Mouse (Mus musculus) mouse trophoblast stem cell (cell line): ENCODE measurements around the gene Pgrmc2.

ENCODE experiments used
- in situ Hi-C, 2 experiments: fragments of 300-500 bp; cut with MseI, MboI; formaldehyde crosslinking; loops; 2 replicates in 1 of 2; 3 replicates in 1 of 2; pipeline ENCODE4 v1.15.1; 2025

The Pgrmc2 gene

DNA sequence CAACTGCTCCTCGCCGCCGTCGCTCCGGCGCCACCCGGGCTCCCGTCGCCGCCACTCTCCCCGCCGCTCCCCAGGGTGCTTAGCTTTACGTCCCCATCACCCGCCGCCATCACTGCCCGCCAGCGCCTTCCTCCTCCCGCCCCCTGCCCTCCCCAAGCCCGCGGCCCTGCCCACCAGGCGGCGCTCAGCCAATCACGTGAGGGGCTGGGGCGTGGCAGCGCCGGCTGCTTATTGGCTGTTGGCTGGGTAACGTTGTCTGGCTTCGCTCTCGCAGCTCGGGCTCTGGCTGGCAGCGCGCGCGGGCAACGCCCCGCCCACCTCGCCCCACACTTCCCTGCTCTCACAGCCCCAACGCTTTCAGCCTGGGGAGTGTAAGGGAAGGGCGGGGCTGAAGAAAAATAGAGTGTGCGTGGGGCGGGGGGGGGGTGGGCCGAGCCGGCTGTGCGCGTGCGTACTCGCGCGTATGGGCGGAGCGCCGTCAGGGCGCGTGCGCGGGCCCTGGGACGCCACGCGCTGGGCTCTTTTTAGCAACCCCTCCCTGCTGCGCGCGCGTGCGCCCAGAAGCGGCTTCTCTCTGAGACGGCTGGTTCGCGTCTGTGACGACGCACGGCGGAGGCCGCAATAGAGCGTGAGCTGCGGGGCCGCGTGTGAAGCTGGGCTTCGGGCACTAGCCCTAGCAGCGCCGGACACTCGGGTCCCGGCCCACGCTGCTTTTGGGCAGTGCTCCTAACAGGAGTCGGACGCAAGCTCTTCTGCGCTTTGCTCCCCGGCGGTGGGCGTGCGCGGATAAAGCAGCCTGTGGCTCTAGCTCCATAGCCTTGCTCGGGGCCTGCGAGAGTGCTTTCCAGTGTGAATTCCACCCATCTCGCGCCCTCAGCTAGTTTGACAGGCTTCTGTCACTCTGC, at the start of gene Pgrmc2:
Gene Pgrmc2 (minus strand): TSS at position 162 of the 905 bp plus-strand sequence.
- in situ Hi-C loops, result no loop called here

DNA sequence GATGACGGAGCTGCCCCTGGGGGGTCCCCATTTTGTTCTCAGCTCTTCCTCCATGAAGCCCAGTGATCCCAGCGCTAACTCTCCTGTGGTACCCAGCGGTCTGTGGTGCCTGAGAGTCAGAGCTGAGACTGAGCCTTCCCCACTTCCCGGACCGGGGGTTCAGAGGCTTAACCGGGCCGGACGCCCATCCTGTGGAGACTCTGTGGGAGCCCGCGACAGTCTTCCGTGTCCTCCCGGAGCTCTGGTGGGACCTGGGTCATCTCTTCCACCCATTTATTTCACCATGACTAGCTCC, 41.1 kb upstream of the Pgrmc2 start:
- in situ Hi-C loops, result no loop called here

DNA sequence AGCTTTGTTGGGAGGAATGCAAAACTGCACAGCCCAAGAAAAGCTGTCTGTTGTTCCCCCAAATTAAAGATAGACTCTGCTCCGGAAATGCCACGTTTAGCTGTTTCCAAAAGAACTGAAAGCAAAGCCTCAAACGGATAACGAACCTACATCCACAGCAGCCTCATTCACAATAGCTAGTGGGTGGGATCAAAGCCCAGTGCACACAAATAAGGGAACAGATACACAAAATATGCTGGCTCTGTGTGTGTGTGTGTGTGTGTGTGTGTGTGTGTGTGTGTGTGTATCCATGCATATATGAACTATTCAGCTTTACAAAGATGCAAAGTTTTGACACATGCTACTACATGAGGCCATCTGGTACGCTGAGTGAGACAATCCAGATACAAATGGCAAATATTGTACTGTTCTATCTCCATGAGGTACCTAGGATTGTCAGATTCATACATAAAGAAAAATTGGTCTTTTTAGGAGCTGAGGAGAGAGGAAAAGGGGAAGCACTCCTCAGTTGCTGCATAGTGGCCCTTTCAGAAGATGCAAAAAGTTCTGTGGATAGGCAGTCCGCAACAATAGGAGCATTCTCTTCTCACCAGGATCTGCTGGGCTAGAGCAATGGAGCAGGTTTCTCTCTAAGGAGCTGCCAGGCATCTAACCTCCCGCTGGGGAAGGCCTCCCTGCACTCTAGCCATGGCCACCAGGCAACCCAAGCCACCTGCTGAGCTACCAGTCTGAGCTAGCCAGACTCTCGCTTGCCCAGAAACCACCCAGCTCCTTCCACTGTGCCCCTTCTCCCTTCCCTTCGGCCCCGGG, 40.5 kb upstream of the Pgrmc2 start:
- in situ Hi-C loops, result no loop called here

DNA sequence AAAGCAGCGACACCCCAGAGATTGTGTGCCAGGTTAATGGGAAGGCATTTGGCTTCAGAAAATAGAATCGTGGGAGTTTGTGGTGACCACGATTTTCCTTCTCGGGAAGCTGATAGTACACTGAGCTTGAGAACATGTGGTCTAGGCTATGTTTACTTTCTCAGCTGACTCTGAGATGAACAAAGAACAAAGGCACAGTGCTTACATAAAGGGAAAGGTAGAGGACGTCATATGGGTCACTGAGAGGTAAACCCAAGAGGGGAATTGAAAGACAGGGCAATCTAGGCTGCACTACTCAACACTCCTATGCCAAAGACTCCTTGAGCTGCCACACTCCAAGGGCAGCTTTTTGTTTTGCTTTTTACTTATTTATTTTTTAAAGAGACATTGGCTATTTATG, 35.3 kb upstream of the Pgrmc2 start:
- in situ Hi-C loops, result no loop called here

DNA sequence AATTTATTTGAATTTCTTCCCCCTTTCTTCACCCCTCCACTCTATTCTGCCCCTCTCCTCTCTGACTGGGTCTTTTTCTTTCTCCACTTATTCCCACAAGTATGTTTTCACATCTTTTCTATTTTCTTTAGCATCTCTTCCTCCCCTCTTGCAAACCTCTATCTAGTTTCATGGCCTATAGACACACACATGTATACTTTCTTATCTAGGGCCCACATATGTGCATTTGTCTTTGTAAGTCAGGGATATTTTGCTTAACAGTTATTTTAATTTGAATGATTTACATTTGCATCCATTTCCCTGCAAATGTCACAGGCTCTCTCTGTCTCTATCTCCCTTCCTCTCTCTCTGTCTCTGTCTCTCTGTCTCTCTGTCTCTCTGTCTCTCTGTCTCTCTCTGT, 34.6 kb upstream of the Pgrmc2 start:
- in situ Hi-C loops, result no loop called here

DNA sequence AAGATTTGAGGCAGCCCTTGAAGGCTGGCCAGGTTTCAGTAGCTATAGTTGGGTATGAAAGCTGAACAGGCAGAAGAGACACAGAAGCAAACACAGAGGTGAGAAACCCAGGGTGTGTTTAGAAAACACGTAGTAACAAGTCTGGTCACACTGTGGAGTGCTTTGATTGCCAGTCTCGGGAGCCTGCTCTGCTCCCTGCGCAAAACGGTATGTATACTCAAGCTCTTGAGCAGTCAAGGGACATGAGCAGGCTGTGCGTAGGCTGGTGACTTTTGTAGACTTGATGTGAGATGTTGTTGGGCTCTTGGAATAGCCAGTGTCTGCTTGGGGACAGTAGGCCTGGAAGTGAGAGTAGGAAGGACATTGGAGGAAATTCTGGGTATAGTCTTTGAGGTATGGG, 30.3 kb upstream of the Pgrmc2 start:
- in situ Hi-C loops, result no loop called here

DNA sequence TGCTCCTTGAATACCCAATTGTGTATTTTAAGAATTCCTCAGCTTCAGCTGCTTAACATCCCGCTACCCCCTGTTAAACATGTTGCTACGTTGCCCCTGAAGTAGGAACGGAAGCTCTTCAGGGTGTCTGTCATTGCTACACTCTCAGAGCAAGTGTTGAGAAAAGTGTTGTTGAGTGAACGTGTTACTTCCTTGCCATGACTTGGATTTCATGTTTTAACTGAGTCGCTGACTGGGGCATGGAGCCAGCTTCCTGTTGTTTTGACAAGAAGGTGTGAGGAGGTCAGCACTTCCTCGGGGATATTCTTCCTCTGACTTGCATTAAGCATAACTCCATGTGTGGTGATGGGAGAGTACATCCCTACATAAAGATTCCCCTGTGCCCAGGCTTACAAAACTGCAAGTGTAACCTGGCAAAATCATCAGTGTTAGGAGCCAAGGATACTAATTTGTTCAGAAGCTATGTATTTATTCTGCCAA, 25.5 kb upstream of the Pgrmc2 start:
- in situ Hi-C loops, result no loop called here

DNA sequence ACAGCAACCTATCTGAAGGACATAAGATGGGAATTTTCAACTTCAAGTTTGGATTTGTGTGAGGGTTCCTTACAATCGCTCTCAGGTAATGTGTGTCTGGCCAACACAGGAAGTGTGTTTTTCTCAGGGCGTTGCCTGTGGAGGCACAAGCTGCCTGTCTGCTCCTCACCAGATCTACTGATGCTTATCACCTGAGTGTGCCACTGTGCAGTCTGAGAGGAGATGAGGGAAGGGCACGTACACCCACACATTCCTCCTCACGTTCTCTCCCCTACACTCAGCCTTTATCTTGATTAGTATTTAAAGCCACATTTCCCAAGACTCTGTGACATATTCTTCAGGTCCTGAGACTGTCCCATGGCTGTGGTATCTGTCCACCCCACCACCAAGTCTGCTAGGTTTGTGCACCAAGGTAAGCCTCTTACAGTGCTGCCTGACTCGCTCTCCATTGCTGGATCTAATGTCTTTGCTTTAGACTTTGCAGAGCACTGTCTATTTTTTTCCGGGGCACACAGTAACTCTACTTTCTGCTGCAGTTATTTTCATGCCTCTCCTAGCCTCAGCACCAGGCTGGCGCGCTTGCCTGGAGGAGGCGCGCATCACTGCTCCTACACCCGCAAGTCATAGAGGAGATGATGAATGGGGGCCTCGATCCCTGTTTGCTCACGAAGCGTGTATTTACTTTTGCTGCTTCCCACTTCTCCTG, 24.9 kb upstream of the Pgrmc2 start:
- in situ Hi-C loops, result no loop called here

DNA sequence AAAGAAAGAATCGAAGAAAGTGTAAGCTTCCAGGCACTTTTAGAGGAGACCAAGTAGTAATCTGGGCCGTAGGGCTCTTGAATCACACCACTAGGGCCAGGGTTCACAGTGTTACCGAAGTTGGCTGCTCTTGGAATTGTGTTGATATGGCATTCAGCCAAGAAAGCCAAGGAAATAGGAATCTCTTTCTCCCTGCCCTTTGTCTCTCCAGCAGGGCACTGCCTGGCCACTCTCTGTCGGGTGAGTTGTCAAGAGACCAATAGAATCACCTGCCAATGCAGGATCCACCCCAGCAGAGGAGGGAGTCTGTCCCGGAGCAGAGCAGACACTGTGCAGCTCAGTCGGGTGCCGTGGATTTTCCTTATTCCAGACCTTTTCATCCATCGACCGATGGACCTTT, 19.1 kb upstream of the Pgrmc2 start:
- in situ Hi-C loops, result no loop called here

DNA sequence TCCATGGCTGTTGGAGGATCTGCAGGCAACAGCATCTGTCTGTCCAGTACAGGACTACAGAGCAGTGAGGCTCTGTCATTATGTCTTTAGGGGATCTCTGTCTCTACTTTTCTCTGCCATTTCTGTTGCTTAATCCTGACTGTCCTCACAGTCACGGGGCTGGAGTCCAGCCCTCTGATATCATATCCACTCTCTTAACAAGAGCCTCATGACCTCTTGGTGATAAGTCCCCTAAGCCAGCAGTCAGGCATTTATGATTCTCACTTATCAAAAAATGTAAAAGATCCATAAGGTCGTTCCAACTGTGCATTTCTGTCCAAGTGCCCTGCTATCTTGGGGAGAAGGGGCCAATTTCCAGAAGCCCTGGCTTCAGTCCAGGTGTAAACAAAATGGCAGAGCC, 17.3 kb upstream of the Pgrmc2 start:
- in situ Hi-C loops, result no loop called here

DNA sequence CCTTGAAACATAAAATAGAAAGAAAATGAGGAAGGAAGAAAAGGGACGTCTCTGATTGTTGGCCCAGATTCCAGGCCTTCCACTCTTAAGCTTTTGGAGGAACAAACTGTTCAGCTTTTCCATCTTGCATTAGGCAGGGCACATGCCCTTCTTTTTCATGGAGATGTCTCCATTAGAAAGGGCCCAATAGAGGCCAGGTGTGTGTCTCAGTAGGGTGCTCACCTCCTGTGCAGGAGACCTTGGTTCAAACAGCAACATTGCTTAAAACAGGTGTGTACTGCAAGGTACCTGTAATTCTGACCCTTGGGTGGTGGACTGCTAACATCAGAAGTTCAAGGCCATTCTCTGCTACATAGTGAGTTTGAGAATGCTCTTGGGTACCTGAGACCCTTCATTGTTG, 16.8 kb upstream of the Pgrmc2 start:
- in situ Hi-C loops, result no loop called here

DNA sequence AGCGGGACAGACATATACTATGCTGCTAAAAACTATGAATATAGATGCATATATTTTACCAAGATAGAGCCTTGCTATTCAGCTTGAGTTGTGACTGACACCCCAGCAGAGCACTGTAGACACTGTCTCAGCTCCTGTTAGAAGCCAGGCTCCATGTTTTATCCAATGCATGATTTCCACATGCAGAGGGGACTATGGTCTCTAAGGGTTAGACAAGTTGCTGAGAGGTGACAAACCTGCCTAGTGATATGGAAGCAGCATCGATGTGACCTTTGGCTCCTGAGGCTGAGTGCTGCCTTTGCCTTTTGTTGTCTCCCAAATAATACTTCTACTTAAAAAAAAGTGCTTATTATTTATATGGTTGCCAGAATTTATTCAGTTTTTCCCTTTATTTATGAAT, 10.4 kb upstream of the Pgrmc2 start:
- in situ Hi-C loops, result no loop called here

DNA sequence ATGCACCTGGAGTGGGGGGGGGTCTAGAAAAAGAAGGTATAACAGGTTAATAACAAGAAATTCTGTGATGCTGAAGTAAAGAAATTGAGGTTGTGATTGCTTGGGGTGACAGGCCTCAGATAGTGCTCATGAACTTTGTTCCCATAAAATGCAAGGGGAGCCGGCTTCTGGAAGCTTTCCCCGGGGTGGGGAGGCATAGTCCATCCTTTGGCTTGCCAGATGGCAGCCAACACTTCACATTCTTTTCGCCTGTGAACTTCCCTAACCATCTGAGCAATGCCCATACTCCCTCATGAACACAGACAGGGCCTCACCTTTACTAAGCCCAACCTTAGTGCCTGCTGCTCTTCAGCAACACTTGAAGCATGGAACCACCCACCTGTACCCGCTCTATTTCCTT, 9.5 kb upstream of the Pgrmc2 start:
- in situ Hi-C loops, result no loop called here

DNA sequence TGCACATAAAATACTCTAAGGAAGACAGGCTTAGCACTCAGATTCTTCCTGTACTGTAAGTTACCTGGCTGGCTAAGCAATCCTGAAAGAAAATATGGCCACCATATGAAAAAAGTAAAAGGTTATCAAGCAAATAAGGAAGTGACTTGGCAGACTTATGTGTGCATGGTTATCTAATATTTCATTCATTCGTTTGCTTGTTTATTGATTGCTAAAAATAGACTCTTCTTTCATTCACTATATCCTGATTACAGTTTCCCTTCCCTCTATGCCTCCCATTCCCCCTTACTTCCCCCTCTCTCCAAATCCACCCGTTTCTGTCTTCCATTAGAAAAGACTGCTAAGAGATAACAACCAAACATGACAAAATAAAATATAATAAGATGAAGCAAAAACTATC, 8.0 kb upstream of the Pgrmc2 start:
- in situ Hi-C loops, result no loop called here

DNA sequence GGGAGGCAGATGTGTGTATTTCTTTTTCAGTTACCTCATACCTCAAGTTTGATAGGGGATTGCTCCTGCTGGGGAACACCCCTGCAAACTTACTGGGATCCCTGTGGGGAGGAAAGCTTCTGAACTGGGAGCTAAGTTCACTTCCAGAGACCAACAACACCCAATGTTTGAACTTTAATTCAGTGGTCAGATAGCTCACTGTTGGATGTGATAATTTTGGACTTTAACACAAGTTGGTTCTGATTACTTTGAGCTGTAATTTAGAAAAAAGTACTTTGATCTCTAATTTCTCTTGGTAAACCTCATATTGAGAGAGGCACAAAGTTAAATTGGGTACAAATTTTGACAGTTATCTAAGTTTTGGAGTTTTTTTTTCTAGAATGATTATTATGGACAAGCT, 4.2 kb upstream of the Pgrmc2 start:
- in situ Hi-C loops, result no loop called here

DNA sequence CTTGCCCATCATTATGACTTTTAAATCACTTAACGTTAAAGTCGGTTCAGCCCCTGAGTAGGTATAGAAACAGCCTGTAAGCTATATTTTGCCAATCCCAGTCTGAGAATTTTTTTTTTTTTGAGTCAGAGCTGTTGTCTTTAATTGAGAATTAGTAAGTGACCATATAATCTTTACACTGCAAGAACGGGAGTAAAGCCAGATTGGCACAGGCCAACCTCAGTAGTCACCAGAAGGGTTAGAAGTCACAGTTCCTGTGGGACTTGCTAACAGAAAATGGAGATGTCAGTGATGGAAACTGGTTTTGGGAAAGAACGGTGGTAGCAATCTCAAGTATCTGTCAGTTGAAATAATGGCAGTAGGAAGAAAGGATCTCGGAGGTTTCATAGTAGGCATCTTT, 1.6 kb upstream of the Pgrmc2 start:
- in situ Hi-C loops, result no loop called here

DNA sequence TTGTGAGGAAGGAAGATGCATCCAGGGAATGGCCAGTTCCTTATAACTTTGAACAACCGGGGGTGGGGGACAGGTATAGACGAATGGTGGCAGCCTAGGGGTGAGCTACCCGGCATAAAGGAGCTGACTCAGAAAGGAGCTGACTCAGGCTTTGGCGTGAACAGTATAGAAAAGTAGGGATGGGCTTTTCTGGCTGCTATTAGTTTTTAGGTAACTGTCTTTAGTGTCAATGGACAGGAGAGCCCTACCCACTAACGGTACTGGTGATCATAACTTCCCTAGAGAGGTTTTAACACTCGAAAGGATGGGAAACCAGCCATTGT, 905 bp upstream of the Pgrmc2 start:
- in situ Hi-C loops, result no loop called here

DNA sequence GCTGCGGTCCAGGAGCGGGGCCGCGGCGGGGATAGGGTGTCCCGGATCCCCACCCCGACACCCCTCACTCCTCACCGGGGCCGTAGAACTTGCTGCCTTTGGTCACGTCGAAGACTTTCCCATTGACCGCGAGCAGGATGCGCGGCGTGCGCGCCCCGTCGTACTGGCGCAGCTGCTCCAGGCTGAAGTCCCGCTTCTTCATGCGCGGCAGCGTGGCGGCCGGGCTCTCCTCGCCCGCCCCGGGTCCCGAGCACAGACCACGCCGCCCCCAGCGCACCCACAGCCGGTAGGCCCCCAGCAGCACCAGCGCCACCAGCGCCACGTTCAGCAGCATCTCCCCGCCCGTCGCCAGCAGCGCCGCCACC, 344 bp downstream of the Pgrmc2 start:
- in situ Hi-C loops, result no loop called here

DNA sequence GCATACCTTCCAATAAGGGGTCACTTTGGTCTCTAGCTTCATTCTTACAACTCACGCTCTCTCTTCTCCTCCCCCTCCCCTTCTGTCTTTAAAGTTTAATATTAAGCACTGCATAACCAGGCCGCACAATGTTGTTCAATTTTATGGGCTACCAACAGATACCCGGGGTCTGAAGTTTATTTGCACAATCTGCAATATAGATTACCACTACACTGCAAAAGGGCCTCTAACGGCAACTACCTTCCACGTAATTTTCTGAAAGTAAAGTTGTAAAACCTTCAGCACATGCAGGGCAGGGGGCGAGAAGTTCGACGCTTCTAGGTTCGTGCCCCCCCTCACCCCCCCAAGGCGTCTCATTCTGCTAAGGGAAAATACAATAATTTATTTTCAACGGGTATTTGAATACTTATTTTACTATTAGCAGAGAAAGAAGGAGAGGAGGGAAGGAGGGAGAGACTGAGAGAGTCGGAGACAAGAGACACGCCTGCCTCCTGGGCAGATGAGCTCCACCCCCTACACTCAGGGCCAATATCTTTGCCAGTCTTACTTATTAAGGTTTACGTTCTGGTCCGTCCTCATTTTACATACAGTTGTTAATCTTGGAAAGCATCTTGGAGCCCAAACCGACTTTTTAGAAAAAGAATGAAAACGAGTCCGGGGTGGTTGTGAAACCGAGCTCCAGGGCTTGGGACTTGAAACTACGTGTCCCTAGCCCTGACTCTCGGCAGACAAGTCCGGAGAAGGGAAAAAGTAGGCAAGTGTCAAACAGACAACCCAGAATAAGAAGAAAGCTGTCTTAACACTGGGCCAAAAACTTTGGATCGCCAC, 1.2 kb downstream of the Pgrmc2 start:
- in situ Hi-C loops, result no loop called here

DNA sequence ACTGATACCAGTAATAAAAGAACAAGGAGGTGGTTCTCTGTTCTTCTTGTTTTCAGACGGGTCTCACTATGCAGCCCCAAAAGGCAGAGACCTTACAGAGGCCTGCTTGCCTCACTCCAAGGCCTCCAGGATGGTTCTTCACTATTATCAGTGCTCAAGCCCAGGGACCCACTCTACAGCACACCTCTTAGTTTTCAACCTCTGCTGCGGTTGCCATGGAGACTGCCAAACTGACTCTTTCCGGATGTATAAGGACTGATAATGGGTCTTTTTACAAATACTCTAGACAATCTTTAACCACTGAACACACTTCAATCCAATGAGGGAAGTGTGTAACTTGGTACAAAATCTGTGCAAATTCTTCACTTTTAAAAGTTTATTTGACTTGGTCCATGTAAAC, 2.1 kb downstream of the Pgrmc2 start:
- in situ Hi-C loops, result no loop called here

DNA sequence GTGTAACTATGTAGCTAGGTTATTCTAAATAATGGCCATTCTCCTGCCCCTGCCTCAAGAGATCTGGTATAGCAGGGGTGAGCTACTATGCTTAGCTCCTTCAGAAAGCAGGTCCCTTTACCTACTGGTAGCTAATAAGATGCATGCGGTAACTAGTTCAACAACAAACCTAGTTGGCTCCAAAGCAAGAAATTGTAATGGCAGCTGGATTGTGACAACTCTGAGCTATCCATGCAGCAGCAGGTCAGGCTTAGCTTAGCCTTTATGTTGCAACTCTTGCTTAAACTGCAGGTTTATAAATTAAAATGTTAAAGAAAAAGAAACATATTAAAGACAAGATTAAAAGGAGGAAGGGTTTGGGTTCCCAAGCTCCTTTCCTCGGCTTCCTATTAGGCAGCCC, 4.2 kb downstream of the Pgrmc2 start:
- in situ Hi-C loops, result no loop called here

DNA sequence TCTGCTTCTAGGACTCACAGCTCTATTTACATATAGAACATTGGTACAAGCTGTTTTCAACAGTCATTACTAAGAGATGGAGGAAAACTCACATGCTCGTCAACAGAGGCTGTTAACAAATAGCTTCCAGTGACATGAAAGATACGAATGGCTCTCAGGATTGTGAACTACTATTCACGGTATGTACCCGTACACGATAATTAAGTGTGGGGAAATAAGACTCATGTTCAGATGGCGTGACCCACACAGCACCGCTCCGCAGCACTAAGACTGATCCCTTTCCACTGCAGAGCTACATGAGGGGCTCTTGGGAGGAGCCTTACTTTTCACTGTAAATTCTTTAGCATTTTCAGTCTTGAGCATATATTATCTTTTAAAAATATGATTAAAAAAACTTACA, 7.5 kb downstream of the Pgrmc2 start:
- in situ Hi-C loops, result no loop called here
